Mouse (Mus musculus) heart, adult 2 months (tissue): ENCODE measurements around the gene Golga1. TPM values are rescaled to one million over a fixed set of nuclear protein-coding genes. Genes with fewer than 3 reads are reported as not detected.
"Not testable (repeated sequence)": the region's sequence is repeated elsewhere in the genome, so short reads cannot be mapped to it uniquely, and the experiment has no call there.

ENCODE experiments used
- DNase-seq, 2 experiments: peaks; one replicate each; pipeline ENCODE4 v3.0.0; 2021
- H3K27ac ChIP-seq: fragments of 200-600 bp; 2 replicates; pipeline ENCODE4 v1.8.1; 2022
- H3K27me3 ChIP-seq: fragments of 200-500 bp; 2 replicates; pipeline ENCODE4 v1.6.1; 2012; ENCODE audit warnings: mild to moderate bottlenecking, low read length, inconsistent platforms, mixed read lengths; ENCODE audit not compliant: control insufficient read depth, insufficient read depth
- H3K36me3 ChIP-seq: fragments of 200-500 bp; 2 replicates; pipeline ENCODE4 v1.6.1; 2012; ENCODE audit warnings: low read length, inconsistent platforms; ENCODE audit not compliant: control insufficient read depth, insufficient read depth
- H3K4me1 ChIP-seq: fragments of 200-500 bp; 2 replicates; pipeline ENCODE4 v1.6.1; 2011; ENCODE audit warnings: low read length; ENCODE audit not compliant: control insufficient read depth, insufficient read depth
- H3K4me3 ChIP-seq: fragments of 200-600 bp; 2 replicates; pipeline ENCODE4 v1.8.1; 2022
- H3K79me2 ChIP-seq: fragments of 200-500 bp; replicated peaks from 2 replicates; pipeline ENCODE4 v1.6.1; 2012; ENCODE audit warnings: mild to moderate bottlenecking, inconsistent platforms, low read length, moderate library complexity, mixed read lengths; ENCODE audit not compliant: control insufficient read depth, insufficient read depth
- H3K9ac ChIP-seq: fragments of 200-500 bp; 2 replicates; pipeline ENCODE4 v1.6.1; 2012; ENCODE audit warnings: low read depth, mild to moderate bottlenecking, control low read depth, inconsistent platforms, low read length, mixed read lengths
- CTCF ChIP-seq: fragments of 200-600 bp; IDR thresholded peaks from 2 replicates; pipeline ENCODE4 v1.8.1; 2022; ENCODE audit warnings: antibody characterized with exemption, mild to moderate bottlenecking, moderate library complexity
- EP300 ChIP-seq: fragments of 200-500 bp; IDR thresholded peaks from 2 replicates; pipeline ENCODE4 v1.6.1; 2011; ENCODE audit warnings: low read depth, low read length, control low read depth; ENCODE audit not compliant: insufficient read depth
- POLR2A ChIP-seq: fragments of 200-500 bp; IDR thresholded peaks from 2 replicates; pipeline ENCODE4 v1.6.1; 2011; ENCODE audit warnings: mild to moderate bottlenecking, low read depth, low read length, control low read depth; ENCODE audit not compliant: insufficient read depth
- WGBS: fragments of 180-500 bp; shearing (Covaris S2); methylation state at CpG from one replicate; pipeline ENCODE4 v1.1.7; 2018; 5-methylcytosine and 5-hydroxymethylcytosine counted together
- intact Hi-C: fragments of 180-260 bp; cut with DNase I; formaldehyde crosslinking; loops from one replicate; pipeline ENCODE4 v1.15.1; 2025
- polyA plus RNA-seq: library from polyadenylated mRNA; depleted of rRNA; stranded (reverse); fragments of >200 nt; gene quantifications from 2 replicates; pipeline ENCODE4 v1.2.3, GENCODE M21; 2012
- total RNA-seq, 2 experiments: library from RNA; stranded (reverse); gene quantifications; 2 replicates each; pipeline ENCODE4 v1.2.3; 2021

Gene Golga1
- total and polyA plus RNA-seq, 3 experiments, result 7.6 to 14.0 (median 13.4) TPM

- TF ChIP-seq EP300 (no peak), POLR2A (no peak), CTCF (no peak)
- Histone ChIP-seq H3K79me2 (peaks cover 1% of the 10 kb centered on the region; the same call in 1 of the 2 replicates), H3K27ac (peak overlapping the region; percentile 84), H3K4me1 (peaks cover 15% of the 10 kb centered on the region), H3K36me3 (peaks cover 28% of the 10 kb centered on the region), H3K4me3 (no peak overlapping the region), H3K9ac (peak overlapping the region; percentile 44), H3K27me3 (no peaks in the 10 kb centered on the region)
- intact Hi-C loops, result no loop called here
- DNase-seq, result peak in 1 of 2 experiments; percentile 32
Observed at GRCm38 (mm10) chr2:39011264-39011663, 54.1 kb downstream of the Golga1 start.

- WGBS, result 95% methylated on average over 5 of the region's 5 CpGs
- DNase-seq, intact Hi-C loops, H3K79me2 ChIP-seq, H3K4me3 ChIP-seq, H3K27me3 ChIP-seq, H3K9ac ChIP-seq: not testable (repeated sequence)
- peaks cover 18% of the 10 kb centered on the region for H3K4me1 ChIP-seq
- peaks cover 28% of the 10 kb centered on the region for H3K36me3 ChIP-seq
- peak overlapping the region; percentile 84 for H3K27ac ChIP-seq
Observed at GRCm38 (mm10) chr2:39010144-39010543, 55.2 kb downstream of the Golga1 start.

GRCm38 (mm10) chr2:39008954-39009365 is 56.4 kb downstream of the Golga1 start:
- intact Hi-C loops, result loop anchor here (5.0 to 10.0 kb wide), 2 partner anchors 58 to 364 kb away; partner anchors contain the start of genes Golga1 and Psmb7
- H3K27ac ChIP-seq, result peak overlapping the region; percentile 97
- peak overlapping the region; percentile 96 for H3K9ac ChIP-seq
- no peaks in the 10 kb centered on the region for H3K27me3 ChIP-seq
- H3K79me2 ChIP-seq, result peaks cover 1% of the 10 kb centered on the region; the same call in 1 of the 2 replicates
- H3K4me3 ChIP-seq, result peak overlapping the region; percentile 93
- DNase-seq, result peak in 1 of 2 experiments; percentile 54
- H3K4me1 ChIP-seq, result peaks cover 18% of the 10 kb centered on the region
- TF ChIP-seq CTCF (no peak), EP300 (no peak), POLR2A (no peak)
- WGBS, result 12% methylated on average over 3 of the region's 3 CpGs
- H3K36me3 ChIP-seq, result peaks cover 31% of the 10 kb centered on the region

- peak overlapping the region; percentile 97 for H3K27ac ChIP-seq
- peak overlapping the region; percentile 96 for H3K9ac ChIP-seq
- no peak for DNase-seq
- H3K36me3 ChIP-seq, result peaks cover 34% of the 10 kb centered on the region
- no peaks in the 10 kb centered on the region for H3K27me3 ChIP-seq
- H3K4me1 ChIP-seq, result peaks cover 22% of the 10 kb centered on the region
- peaks cover 1% of the 10 kb centered on the region; the same call in 1 of the 2 replicates for H3K79me2 ChIP-seq
- no peak for TF ChIP-seq EP300
- TF ChIP-seq POLR2A, result no peak
- intact Hi-C loops, result loop anchor here (5.0 to 10.0 kb wide), 2 partner anchors 59 to 364 kb away; partner anchors contain the start of genes Golga1 and Psmb7
- H3K4me3 ChIP-seq, result peak overlapping the region; percentile 93
- under 1% methylated on average over 25 of the region's 25 CpGs for WGBS
Observed at GRCm38 (mm10) chr2:39008350-39008851, 56.9 kb downstream of the Golga1 start.

- intact Hi-C loops, result loop anchor here (5.0 to 10.0 kb wide), 2 partner anchors 59 to 363 kb away; partner anchors contain the start of genes Golga1 and Psmb7
- TF ChIP-seq EP300, result peak; percentile 72; the same call in 1 of the 2 replicates
- peak; percentile 19; the same call in 1 of the 2 replicates for TF ChIP-seq CTCF
- TF ChIP-seq POLR2A, result peak; percentile 96
- no peaks in the 10 kb centered on the region for H3K27me3 ChIP-seq
- peak overlapping the region; percentile 97 for H3K27ac ChIP-seq
- peak overlapping the region; percentile 96 for H3K9ac ChIP-seq
- peaks cover 34% of the 10 kb centered on the region for H3K36me3 ChIP-seq
- under 1% methylated on average over 44 of the region's 44 CpGs for WGBS
- peaks cover 1% of the 10 kb centered on the region; the same call in 1 of the 2 replicates for H3K79me2 ChIP-seq
- H3K4me3 ChIP-seq, result peak overlapping the region; percentile 93
- DNase-seq, result peak; percentile 96 to 98
- peaks cover 21% of the 10 kb centered on the region for H3K4me1 ChIP-seq
Observed at GRCm38 (mm10) chr2:39007865-39008264, 57.5 kb downstream of the Golga1 start.

GRCm38 (mm10) chr2:39006149-39006730 is 59.1 kb downstream of the Golga1 start:
- Histone ChIP-seq H3K27me3 (no peaks in the 10 kb centered on the region), H3K27ac (no peak overlapping the region), H3K4me3 (no peak overlapping the region), H3K4me1 (peaks cover 14% of the 10 kb centered on the region), H3K79me2 (peaks cover 1% of the 10 kb centered on the region; the same call in 1 of the 2 replicates), H3K9ac (no peak overlapping the region), H3K36me3 (peaks cover 23% of the 10 kb centered on the region)
- intact Hi-C loops, result loop anchor here (5.0 to 10.0 kb wide), 2 partner anchors 61 to 361 kb away; partner anchors contain the start of genes Golga1 and Psmb7
- WGBS, result 86% methylated on average over 14 of the region's 14 CpGs
- DNase-seq, result no peak
- TF ChIP-seq CTCF (no peak), EP300 (no peak), POLR2A (no peak)
